Mouse (Mus musculus) splenic B cell, adult 2 months (primary cell): ENCODE data around the gene Nasp.
A peak's percentile ranks its signal among the peaks of the same experiment; 100 is the strongest.

ENCODE experiments used
- DNase-seq: peaks from one replicate; pipeline ENCODE4 v3.0.0-alpha.2; 2011; ENCODE audit warnings: low read depth, low spot score
- H3K27me3 ChIP-seq: 2 replicates; pipeline ENCODE4 v1.6.1; 2012; ENCODE audit warnings: mild to moderate bottlenecking, low read length, moderate library complexity, mixed read lengths; ENCODE audit not compliant: control insufficient read depth, poor library complexity, insufficient read depth, severe bottlenecking
- H3K36me3 ChIP-seq: 2 replicates; pipeline ENCODE4 v1.6.1; 2012; ENCODE audit warnings: mild to moderate bottlenecking, low read length, moderate library complexity, mixed read lengths; ENCODE audit not compliant: control insufficient read depth, poor library complexity, insufficient read depth, severe bottlenecking

Nasp gene

DNA sequence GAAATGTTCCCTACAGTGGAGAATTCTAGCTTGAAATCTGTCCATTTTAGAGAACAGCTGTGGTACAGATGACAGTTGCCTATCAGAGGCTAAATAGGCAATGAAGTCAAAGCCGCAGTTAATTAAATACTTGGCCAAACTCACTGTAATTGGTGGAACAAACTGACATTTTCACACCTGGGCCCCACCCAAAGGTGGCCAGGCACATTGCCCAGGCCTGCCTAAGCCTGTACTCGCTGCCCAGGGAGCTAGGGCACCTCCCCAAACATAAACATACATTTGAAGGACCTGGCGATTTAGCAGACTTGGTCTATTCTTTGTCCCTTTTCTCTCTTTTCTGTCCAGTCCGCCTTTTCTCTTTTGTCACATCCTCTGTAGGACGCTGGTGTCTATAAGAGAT lies 31.4 kb downstream of the Nasp start, which contains the start of gene Ccdc17:
Ccdc17 (plus strand) TSS at position 276 of the 400 bp plus-strand sequence.
- Histone ChIP-seq H3K27me3 (no peaks in the 10 kb centered on the region), H3K36me3 (peaks cover 4% of the 10 kb centered on the region)
- no peak for DNase-seq

DNA sequence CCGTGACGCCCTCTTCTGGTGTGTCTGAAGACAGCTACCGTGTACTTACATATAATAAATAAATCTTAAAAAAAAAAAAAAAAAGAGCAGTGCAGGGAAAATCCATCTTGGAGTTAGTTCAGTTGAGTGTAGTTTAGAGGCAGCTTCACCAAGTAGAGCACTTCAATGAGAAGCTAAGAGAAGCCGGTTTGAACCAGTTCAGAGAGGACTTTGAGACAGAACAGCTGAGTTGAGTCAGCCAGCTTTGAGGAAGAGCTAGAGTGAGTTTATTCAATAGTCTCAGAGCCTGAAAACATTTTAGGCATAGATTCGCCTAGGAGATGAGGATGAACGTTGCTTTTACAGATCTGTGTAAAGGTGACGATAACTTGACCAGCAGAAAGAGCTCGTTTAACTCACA lies 31.9 kb downstream of the Nasp start:
- Histone ChIP-seq H3K36me3 (peaks cover 10% of the 10 kb centered on the region), H3K27me3 (no peaks in the 10 kb centered on the region)
- DNase-seq = no peak

DNA sequence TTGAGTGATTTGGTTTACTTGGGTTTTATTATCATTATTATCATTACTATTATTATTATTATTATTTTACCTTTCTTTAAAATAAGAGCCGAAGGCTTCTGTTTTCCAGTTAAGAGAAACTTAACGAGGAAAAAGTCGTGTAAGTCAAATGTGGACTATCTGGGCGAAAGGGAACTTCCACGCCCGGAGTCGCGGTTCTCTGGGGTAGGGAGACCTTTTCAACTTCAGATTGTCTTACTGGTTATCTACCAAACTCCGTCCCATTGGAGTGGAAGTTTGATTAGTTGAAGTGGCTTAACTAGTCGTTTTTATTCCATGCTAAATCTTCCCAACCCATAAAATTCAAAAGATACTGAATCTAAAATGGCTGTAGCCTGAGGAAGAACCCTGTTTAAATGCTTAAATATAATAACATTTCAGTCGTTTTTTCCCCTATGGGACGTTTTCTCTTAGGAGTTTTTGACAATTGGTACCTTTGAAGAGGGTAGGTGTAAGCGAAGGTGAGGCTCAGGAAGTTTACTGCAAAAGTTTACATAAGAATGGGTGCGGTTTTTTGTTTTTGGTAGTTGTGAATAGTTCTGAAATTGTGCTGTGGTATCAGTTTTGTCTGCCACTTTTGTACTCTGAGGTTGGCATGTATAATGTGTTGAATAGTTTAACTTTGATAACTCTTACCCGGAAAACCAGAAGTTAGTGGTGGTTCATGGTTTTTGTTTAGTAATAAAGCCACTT lies 69.4 kb downstream of the Nasp start:
- peaks cover 2% of the 10 kb centered on the region; the same call in 1 of the 2 replicates for H3K36me3 ChIP-seq
- no peaks in the 10 kb centered on the region for H3K27me3 ChIP-seq
- peak; percentile 12 for DNase-seq

DNA sequence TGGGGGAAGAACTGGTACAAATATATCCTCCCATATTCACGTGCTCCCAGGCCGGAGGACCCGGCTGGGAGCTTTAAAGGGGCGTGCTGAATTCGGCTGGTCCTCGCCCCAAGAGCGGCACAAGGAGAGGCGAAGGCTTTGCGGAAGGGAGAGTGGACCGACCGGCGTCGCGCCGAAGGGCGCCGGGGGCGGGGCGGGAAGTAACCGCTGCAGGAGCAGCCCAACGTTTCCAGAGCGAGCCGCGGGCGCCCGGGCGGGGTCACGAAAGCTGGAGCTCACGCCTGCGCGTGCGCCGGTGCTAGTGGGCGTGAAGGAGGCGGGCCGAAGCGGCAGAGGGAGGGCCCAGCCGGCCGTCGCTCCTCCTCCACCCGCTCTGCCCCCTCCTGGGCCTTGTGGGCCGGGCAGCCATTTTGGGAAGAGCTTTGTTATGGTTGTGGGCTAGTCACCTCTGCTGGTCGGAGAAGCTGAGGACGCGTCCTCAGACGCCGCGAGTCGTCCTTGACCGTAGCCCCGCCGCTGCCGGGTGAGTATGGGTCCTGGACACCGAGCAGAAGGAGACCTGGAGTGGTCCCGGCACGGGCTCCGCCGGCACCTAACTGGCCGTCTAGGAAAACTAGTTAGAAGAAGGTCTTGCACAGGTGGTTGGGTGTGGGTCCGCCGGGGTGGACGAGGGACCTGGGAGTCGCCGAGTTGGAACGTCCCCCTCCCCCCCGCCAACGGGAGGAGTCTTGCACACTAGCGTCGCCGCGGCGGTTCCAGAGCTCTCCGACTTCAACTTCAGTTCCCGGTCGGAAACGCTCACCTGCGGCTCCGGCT lies 70.2 kb downstream of the Nasp start, which contains the start of gene Gpbp1l1:
Gpbp1l1 (plus strand) TSS at position 353 of the 816 bp plus-strand sequence.
- DNase-seq = peak; percentile 97
- no peaks in the 10 kb centered on the region for H3K27me3 ChIP-seq
- peaks cover 4% of the 10 kb centered on the region; the same call in 1 of the 2 replicates for H3K36me3 ChIP-seq

DNA sequence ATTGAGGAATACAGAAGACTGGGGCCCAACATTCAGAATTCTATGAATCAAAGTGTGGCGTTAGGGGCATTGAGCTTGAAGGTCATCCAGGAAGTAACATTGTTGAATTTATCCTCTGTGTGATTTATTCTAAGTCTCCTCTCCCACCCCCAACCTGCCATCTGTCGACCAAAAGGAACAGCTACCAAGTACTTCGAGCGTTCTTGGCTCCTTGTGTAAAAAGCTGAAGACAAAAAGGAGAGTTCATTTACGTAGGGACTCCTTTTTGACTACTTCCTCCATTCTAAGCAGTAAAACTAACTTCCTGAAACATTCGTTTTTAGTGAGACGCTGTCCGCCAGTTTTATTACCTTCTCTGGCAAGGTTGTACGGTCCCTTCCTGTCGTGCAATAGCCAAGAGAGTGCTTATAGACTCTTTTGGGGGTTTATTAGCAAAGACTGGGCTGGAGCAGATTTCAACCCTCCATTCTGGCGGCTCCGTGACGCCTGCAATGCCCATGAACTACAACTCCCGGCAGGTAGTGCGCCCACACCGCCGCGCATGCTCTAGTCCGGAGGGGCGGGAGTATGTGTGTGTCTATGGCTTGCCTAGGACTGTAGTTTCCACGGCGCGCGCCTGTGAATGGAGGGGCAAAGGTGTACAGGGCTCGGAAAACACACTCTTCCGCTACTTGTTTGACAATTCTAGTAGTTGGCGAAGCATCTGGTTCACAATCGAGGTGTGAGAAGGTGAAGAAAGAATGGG lies 71.0 kb downstream of the Nasp start:
- Histone ChIP-seq H3K27me3 (no peaks in the 10 kb centered on the region), H3K36me3 (peaks cover 4% of the 10 kb centered on the region; the same call in 1 of the 2 replicates)
- DNase-seq = peak; percentile 95

DNA sequence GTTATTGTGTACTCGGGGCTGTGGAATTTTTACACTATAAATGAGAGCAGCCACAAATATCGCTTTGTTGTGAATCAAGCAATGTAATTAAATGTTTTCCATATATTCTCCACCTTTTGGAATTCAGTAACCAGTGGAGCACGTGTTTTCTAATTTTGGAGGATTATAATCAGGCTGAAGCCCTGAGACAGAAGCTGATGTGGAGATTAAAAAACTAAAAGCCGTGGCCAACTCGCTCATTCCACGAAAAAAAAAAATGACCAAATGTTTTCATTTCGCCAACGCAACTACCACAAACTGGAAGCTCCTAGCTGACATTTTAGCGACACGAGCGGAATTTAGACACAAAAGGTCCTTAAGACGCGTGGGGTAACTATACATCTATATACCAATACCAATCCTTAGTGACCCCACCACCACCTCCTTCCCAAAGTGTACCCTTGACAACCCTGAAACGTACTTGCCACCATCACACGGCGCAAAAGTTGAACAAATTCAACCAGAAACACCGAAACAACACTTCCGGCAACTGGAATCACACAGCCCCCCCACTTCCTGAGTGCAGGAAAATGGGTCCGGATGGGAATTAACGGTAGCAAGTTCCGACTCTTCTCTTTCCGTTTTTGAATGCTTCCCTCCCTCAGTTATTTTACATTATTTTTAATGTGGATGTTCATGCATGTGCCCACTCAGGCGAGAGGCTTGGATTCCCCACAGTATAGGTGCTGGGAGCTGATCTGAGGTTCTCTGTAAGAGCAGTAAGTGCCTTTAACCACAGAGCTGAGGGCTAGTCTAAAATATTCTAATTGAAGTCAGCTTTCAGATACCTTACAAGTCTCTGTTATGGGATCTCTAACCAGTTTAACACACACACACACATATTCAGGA lies 72.1 kb downstream of the Nasp start, which contains the start of gene Tmem69:
Tmem69 (minus strand) TSS at position 524 of the 888 bp plus-strand sequence.
- Histone ChIP-seq H3K36me3 (peaks cover 4% of the 10 kb centered on the region; the same call in 1 of the 2 replicates), H3K27me3 (no peaks in the 10 kb centered on the region)
- DNase-seq = peak; percentile 76

DNA sequence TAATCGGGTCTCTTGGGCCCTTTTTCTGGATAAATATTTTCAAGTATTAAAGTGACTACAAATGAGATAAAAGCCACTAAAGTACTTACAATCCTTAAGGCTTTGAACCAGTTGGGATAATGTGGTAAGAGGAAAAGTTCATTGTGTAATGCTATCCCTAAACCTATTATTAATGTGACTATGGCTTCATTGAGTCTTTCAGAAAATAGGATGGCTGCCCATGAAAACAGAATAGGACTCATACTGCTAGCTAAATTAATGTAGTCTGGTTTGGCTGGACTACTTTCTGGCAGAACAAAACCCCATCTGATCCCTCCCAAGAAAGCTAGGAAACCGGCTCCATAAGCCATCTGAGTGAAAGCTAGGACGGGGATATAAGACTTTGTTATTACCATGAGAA lies 74.7 kb downstream of the Nasp start:
- DNase-seq = no peak
- Histone ChIP-seq H3K36me3 (peaks cover 4% of the 10 kb centered on the region; the same call in 1 of the 2 replicates), H3K27me3 (no peaks in the 10 kb centered on the region)
